Mouse (Mus musculus) embryonic facial prominence, embryonic 13.5 days (tissue): ENCODE results near the gene Tgtp2. TPM values are rescaled to one million over a fixed set of nuclear protein-coding genes. Genes with fewer than 3 reads are reported as not detected.
"Not testable (repeated sequence)": the region's sequence is repeated elsewhere in the genome, so short reads cannot be mapped to it uniquely, and the experiment has no call there.

Experiments
- ATAC-seq: fragments of 200-750 bp; cut with Nextera tagmentation; 2 replicates; pipeline ENCODE4 v1.8.0; 2017; ENCODE audit warnings: low read depth; ENCODE audit not compliant: insufficient number of reproducible peaks, insufficient read depth, low FRiP score, low TSS enrichment
- H3K27ac ChIP-seq: fragments of 300-500 bp; sonication (generic); 2 replicates; pipeline ENCODE4 v1.5.1; 2015; ENCODE audit warnings: moderate library complexity, mild to moderate bottlenecking, inconsistent platforms
- H3K27me3 ChIP-seq: fragments of 300-500 bp; sonication (generic); 2 replicates; pipeline ENCODE4 v1.6.1; 2015; ENCODE audit warnings: mild to moderate bottlenecking, inconsistent platforms
- H3K36me3 ChIP-seq: fragments of 300-500 bp; sonication (generic); 2 replicates; pipeline ENCODE4 v1.6.1; 2015; ENCODE audit warnings: mild to moderate bottlenecking, inconsistent platforms
- H3K4me1 ChIP-seq: fragments of 300-500 bp; sonication (generic); 2 replicates; pipeline ENCODE4 v1.6.1; 2015; ENCODE audit warnings: inconsistent platforms
- H3K4me2 ChIP-seq: fragments of 300-500 bp; sonication (generic); 2 replicates; pipeline ENCODE4 v1.6.1; 2015; ENCODE audit warnings: moderate library complexity, mild to moderate bottlenecking, inconsistent platforms
- H3K4me3 ChIP-seq: fragments of 300-500 bp; sonication (generic); 2 replicates; pipeline ENCODE4 v1.5.1; 2015; ENCODE audit warnings: mild to moderate bottlenecking, inconsistent platforms
- H3K9ac ChIP-seq: fragments of 300-500 bp; sonication (generic); 2 replicates; pipeline ENCODE4 v1.6.1; 2015; ENCODE audit warnings: mild to moderate bottlenecking, inconsistent platforms
- H3K9me3 ChIP-seq: fragments of 300-500 bp; sonication (generic); 2 replicates; pipeline ENCODE4 v1.6.1; 2016; ENCODE audit warnings: inconsistent platforms
- WGBS: fragments of 180-500 bp; shearing (Covaris S2); methylation state at CpG from one replicate; pipeline ENCODE4 v1.1.7; 2015; ENCODE audit warnings: mixed read lengths; 5-methylcytosine and 5-hydroxymethylcytosine counted together
- polyA plus RNA-seq: library from polyadenylated mRNA; unstranded; fragments of >200 nt; fragmentation: Nextera tagmentation; extraction: Ambion mirVana; gene quantifications from 2 replicates; pipeline ENCODE4 v1.2.1, GENCODE M21; 2015

Gene Tgtp2
- 0.11 and 0.30 TPM in 2 replicates for polyA plus RNA-seq

- H3K9me3 ChIP-seq, H3K4me2 ChIP-seq, H3K36me3 ChIP-seq, H3K9ac ChIP-seq, H3K27ac ChIP-seq, H3K4me3 ChIP-seq, H3K27me3 ChIP-seq, H3K4me1 ChIP-seq, ATAC-seq: not testable (repeated sequence)
- 69% methylated on average over 5 of the region's 5 CpGs for WGBS
Measured at GRCm38 (mm10) chr11:49063713-49064469, at the start of gene Tgtp2. Gene Tgtp2, minus strand, starts transcription at chr11:49064206.

DNA sequence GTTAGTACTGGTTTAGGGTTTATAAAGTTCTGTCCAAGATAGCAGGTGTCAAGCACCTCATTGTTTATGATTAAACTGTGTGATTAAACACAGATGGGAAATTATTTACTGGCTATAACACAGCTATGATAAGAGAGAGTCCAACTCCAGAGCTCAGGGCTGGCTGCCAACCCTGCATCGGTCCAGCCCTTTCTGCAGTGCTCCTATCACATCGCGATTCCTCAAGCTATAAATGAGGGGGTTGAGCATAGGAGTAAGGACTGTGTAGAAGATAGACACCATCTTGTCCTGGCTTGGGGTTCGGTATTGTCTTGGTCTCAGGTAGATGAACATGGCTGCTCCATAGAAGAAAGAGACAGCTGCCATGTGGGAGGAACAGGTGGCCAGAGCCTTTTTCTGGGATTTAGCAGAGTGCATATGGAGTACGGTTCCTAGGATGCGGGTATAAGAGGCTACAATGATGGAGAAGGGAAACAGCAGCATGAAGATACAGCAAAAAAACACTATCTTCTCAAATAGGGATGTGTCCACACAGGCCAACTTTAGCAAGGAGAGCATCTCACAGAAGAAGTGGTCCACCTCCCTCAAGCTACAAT lies 48.7 kb upstream of the Tgtp2 start:
- H3K4me2 ChIP-seq: no peak overlapping the region

GRCm38 (mm10) chr11:49111000-49111399 lies 47.0 kb upstream of the Tgtp2 start:
- Histone ChIP-seq H3K9ac (no peak overlapping the region), H3K9me3 (no peaks in the 10 kb centered on the region), H3K36me3 (no peaks in the 10 kb centered on the region), H3K27me3 (no peaks in the 10 kb centered on the region), H3K27ac (no peak overlapping the region), H3K4me2 (no peak overlapping the region), H3K4me1 (no peaks in the 10 kb centered on the region), H3K4me3 (no peak overlapping the region)
- WGBS: 76% methylated on average over 1 of the region's 1 CpGs
- no peak for ATAC-seq

More for the DNA sequence above, 48.7 kb upstream of the Tgtp2 start:
- no peak for ATAC-seq
- H3K9me3 ChIP-seq: no peaks in the 10 kb centered on the region
- no peak overlapping the region for H3K9ac ChIP-seq
- H3K4me3 ChIP-seq: no peak overlapping the region
- H3K27ac ChIP-seq: no peak overlapping the region
- H3K4me1 ChIP-seq: no peaks in the 10 kb centered on the region
- no peaks in the 10 kb centered on the region for H3K27me3 ChIP-seq
- H3K36me3 ChIP-seq: no peaks in the 10 kb centered on the region
- WGBS: 91% methylated on average over 6 of the region's 6 CpGs

DNA sequence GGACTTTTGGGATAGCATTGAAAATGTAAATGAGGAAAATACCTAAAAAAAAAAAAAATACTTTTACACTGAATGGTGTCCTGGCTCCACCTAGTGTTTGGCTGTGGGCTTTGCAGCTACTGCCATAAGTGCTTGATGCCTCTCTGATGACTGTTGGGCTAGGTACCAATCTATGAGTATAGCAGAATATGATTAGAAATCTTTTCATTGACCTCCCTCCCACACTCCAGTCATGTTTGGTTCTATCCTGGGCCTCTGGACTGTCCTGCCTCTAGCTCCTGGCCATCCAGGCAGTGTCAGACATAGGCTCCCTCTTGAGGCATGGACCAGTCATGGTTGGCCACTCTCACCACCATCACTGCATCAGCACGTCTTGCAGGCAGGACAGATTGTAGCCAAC lies 44.8 kb upstream of the Tgtp2 start:
- Histone ChIP-seq H3K4me3 (no peak overlapping the region), H3K9ac (no peak overlapping the region), H3K27ac (no peak overlapping the region), H3K4me2 (no peak overlapping the region), H3K9me3 (no peaks in the 10 kb centered on the region), H3K27me3 (no peaks in the 10 kb centered on the region), H3K4me1 (no peaks in the 10 kb centered on the region), H3K36me3 (no peaks in the 10 kb centered on the region)
- WGBS: 30% methylated on average over 1 of the region's 1 CpGs
- ATAC-seq: no peak

GRCm38 (mm10) chr11:49107650-49108537 lies 43.9 kb upstream of the Tgtp2 start:
- 0 out of 2 replicates have a peak, but pooled peaks cover 2% of the 10 kb centered on the region for H3K4me1 ChIP-seq
- no peaks in the 10 kb centered on the region for H3K36me3 ChIP-seq
- no peak overlapping the region for H3K4me2 ChIP-seq
- WGBS: 58% methylated on average over 10 of the region's 10 CpGs
- no peak overlapping the region for H3K4me3 ChIP-seq
- no peak overlapping the region for H3K9ac ChIP-seq
- ATAC-seq: no peak
- H3K27me3 ChIP-seq: no peaks in the 10 kb centered on the region
- no peak overlapping the region for H3K27ac ChIP-seq
- H3K9me3 ChIP-seq: no peaks in the 10 kb centered on the region

- 80% methylated on average over 1 of the region's 1 CpGs for WGBS
- Histone ChIP-seq H3K27me3 (no peaks in the 10 kb centered on the region), H3K9ac (no peak overlapping the region), H3K27ac (no peak overlapping the region), H3K9me3 (no peaks in the 10 kb centered on the region), H3K4me1 (0 out of 2 replicates have a peak, but pooled peaks cover 3% of the 10 kb centered on the region), H3K4me3 (no peak overlapping the region), H3K4me2 (no peak overlapping the region), H3K36me3 (no peaks in the 10 kb centered on the region)
- ATAC-seq: no peak
Measured at GRCm38 (mm10) chr11:49105752-49106151, 41.7 kb upstream of the Tgtp2 start.

- 14% methylated on average over 8 of the region's 8 CpGs for WGBS
- Histone ChIP-seq H3K36me3 (no peaks in the 10 kb centered on the region), H3K27me3 (no peaks in the 10 kb centered on the region), H3K9ac (no peak overlapping the region), H3K4me3 (no peak overlapping the region), H3K9me3 (no peaks in the 10 kb centered on the region), H3K4me1 (0 out of 2 replicates have a peak, but pooled peaks cover 3% of the 10 kb centered on the region), H3K27ac (no peak overlapping the region), H3K4me2 (no peak overlapping the region; the same call in 1 of the 2 replicates)
- ATAC-seq: no peak
Measured at GRCm38 (mm10) chr11:49103047-49103693, 39.2 kb upstream of the Tgtp2 start.

GRCm38 (mm10) chr11:49101500-49101899 lies 37.5 kb upstream of the Tgtp2 start:
- H3K4me3 ChIP-seq: no peak overlapping the region
- H3K36me3 ChIP-seq: no peaks in the 10 kb centered on the region
- H3K27me3 ChIP-seq: no peaks in the 10 kb centered on the region
- no peak for ATAC-seq
- H3K9me3 ChIP-seq: no peaks in the 10 kb centered on the region
- no peak overlapping the region for H3K27ac ChIP-seq
- H3K9ac ChIP-seq: no peak overlapping the region
- H3K4me1 ChIP-seq: 0 out of 2 replicates have a peak, but pooled peaks cover 3% of the 10 kb centered on the region
- 42% methylated on average over 5 of the region's 5 CpGs for WGBS
- no peak overlapping the region for H3K4me2 ChIP-seq

- H3K9me3 ChIP-seq: no peaks in the 10 kb centered on the region
- ATAC-seq: no peak
- H3K36me3 ChIP-seq: no peaks in the 10 kb centered on the region
- H3K27ac ChIP-seq: no peak overlapping the region
- no peak overlapping the region for H3K4me3 ChIP-seq
- no peaks in the 10 kb centered on the region for H3K27me3 ChIP-seq
- H3K9ac ChIP-seq: no peak overlapping the region
- H3K4me1 ChIP-seq: 0 out of 2 replicates have a peak, but pooled peaks cover 3% of the 10 kb centered on the region
- H3K4me2 ChIP-seq: no peak overlapping the region
- 82% methylated on average over 3 of the region's 3 CpGs for WGBS
Measured at GRCm38 (mm10) chr11:49100409-49100808, 36.4 kb upstream of the Tgtp2 start.

- Histone ChIP-seq H3K4me2 (no peak overlapping the region), H3K9me3 (no peaks in the 10 kb centered on the region), H3K27me3 (no peaks in the 10 kb centered on the region), H3K4me3 (no peak overlapping the region), H3K4me1 (no peaks in the 10 kb centered on the region), H3K27ac (no peak overlapping the region), H3K36me3 (no peaks in the 10 kb centered on the region), H3K9ac (no peak overlapping the region)
- ATAC-seq: no peak
- WGBS: 84% methylated on average over 4 of the region's 4 CpGs
Measured at GRCm38 (mm10) chr11:49095367-49095766, 31.4 kb upstream of the Tgtp2 start.
